Mouse (Mus musculus) lung, postnatal 0 days (tissue): ENCODE data around the gene Lsp1.

ENCODE experiments used
- CTCF ChIP-seq: IDR thresholded peaks from 2 replicates; pipeline ENCODE4 v1.5.1; 2016; ENCODE audit warnings: antibody characterized with exemption, mild to moderate bottlenecking
- EP300 ChIP-seq: IDR thresholded peaks from 2 replicates; pipeline ENCODE4 v1.6.1; 2016; ENCODE audit warnings: antibody characterized with exemption, mild to moderate bottlenecking, control low read depth

GRCm38 (mm10) chr7:142480661-142481060 is 20.1 kb downstream of the Lsp1 start:
- TF ChIP-seq CTCF (no peak), EP300 (no peak)
